ENCODE assay signal across 1 mouse cellular context in the genomic region with DNA sequence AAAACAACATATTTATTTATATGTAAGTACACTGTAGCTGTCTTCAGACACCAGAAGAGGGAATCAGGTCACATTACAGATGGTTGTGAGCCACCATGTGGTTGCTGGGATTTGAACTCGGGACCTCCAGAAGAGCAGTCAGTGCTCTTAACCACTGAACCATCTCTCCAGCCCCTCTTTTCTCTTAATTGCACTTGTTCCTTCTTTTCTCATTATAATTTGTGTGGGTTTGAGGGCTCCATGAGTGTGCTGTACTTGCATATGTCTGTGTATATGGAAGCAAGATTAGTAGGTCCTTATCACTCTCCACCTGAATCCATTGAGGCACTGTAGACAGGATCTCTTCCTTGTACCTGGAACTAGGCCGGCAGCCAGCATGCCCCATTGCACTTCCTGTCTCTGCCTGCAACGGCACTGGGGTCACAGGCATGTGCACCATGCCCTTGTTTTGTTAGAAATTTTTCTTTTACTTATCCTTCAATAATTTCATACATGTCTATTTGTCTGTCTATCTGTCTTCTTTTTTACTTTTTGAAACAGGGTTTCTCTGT.
TF ChIP-seq lines count a peak whose summit lies in the region.

No protein-coding gene starts in this region.

TF ChIP-seq in MEL, 35 proteins besides CTCF, POLR2A, EP300 and RAD21:
- TF ChIP-seq KAT2A (conservative IDR thresholded peaks at IDR 0.05; ENCODE audit: low read depth, low read length) (no peak), CHD1 (IDR thresholded peaks at IDR 0.05; ENCODE audit: low read depth, low read length) (no peak), TCF12 (IDR thresholded peaks at IDR 0.05; ENCODE audit: low read depth, low read length) (peak; percentile 39; the same call in 1 of the 2 replicates), HCFC1 (IDR thresholded peaks at IDR 0.05; ENCODE audit: low read depth, low read length) (no peak), E2F4 (IDR thresholded peaks at IDR 0.05; ENCODE audit: borderline replicate concordance, low read depth, low read length) (no peak), NRF1 (IDR thresholded peaks at IDR 0.05; ENCODE audit: insufficient read depth, low read depth, low read length, poor library complexity, severe bottlenecking) (no peak), RCOR1 (IDR thresholded peaks at IDR 0.05; ENCODE audit: low read depth, low read length) (0 out of 2 replicates have a peak, but pooled peaks have one; percentile 17), MAFK (IDR thresholded peaks at IDR 0.05; ENCODE audit: borderline replicate concordance, low read depth, low read length) (no peak), SMC3 (IDR thresholded peaks at IDR 0.05; ENCODE audit: low read depth, low read length) (no peak), ZMIZ1 (IDR thresholded peaks at IDR 0.05; ENCODE audit: low read depth, low read length) (no peak), MAZ (IDR thresholded peaks at IDR 0.05; ENCODE audit: low read depth, low read length) (no peak), GABPA (IDR thresholded peaks at IDR 0.05; ENCODE audit: low read depth, low read length) (no peak), USF1 (IDR thresholded peaks at IDR 0.05; ENCODE audit: low read depth, low read length) (no peak), BHLHE40 (IDR thresholded peaks at IDR 0.05; ENCODE audit: borderline replicate concordance, low read depth, low read length) (no peak), JUND (IDR thresholded peaks at IDR 0.05; ENCODE audit: low read depth, low read length) (no peak), USF2 (IDR thresholded peaks at IDR 0.05; ENCODE audit: borderline replicate concordance in 1 of 2, insufficient read depth in 1 of 2, low read depth in 1 of 2, low read length in 2 of 2) (no peak), GATA1 (IDR thresholded peaks at IDR 0.05; ENCODE audit: low read depth, low read length) (peak; percentile 69), POLR2AphosphoS2 (IDR thresholded peaks at IDR 0.05; ENCODE audit: low read length) (no peak), MAX (IDR thresholded peaks at IDR 0.05; ENCODE audit: low read length) (peak; percentile 31; the same call in 1 of the 2 replicates), ZNF384 (IDR thresholded peaks at IDR 0.05; ENCODE audit: low read depth, low read length) (no peak), ELF1 (IDR thresholded peaks at IDR 0.05; ENCODE audit: low read depth, low read length) (peak; percentile 75; the same call in 1 of the 2 replicates), ZKSCAN1 (IDR thresholded peaks at IDR 0.05; ENCODE audit: low read depth, low read length) (no peak), MYC (IDR thresholded peaks at IDR 0.05; ENCODE audit: low read depth, low read length) (no peak), TBP (IDR thresholded peaks at IDR 0.05; ENCODE audit: low read depth, low read length) (peak; percentile 94), MXI1 (IDR thresholded peaks at IDR 0.05; ENCODE audit: low read depth, low read length) (peak; percentile 43; the same call in 1 of the 2 replicates), UBTF (IDR thresholded peaks at IDR 0.05; ENCODE audit: borderline replicate concordance, insufficient read depth, low read depth, low read length) (no peak), NELFE (IDR thresholded peaks at IDR 0.05; ENCODE audit: low read depth, low read length) (no peak), ZC3H11A (IDR thresholded peaks at IDR 0.05; ENCODE audit: low read depth, low read length) (no peak), TAL1 (IDR thresholded peaks at IDR 0.05; ENCODE audit: low read length) (peak; percentile 49), MYB (IDR thresholded peaks at IDR 0.05; ENCODE audit: low read depth, low read length) (no peak), MEF2A (IDR thresholded peaks at IDR 0.05; ENCODE audit: extremely low read depth, insufficient replicate concordance, low read depth, low read length, poor library complexity, severe bottlenecking) (no peak), CHD2 (IDR thresholded peaks at IDR 0.05; ENCODE audit: low read length) (no peak), ETS1 (IDR thresholded peaks at IDR 0.05; ENCODE audit: low read depth, low read length) (peak; percentile 69), SIN3A (IDR thresholded peaks at IDR 0.05; ENCODE audit: low read length) (peak; percentile 24; the same call in 1 of the 2 replicates), POLR2AphosphoS5 (IDR thresholded peaks at IDR 0.05; ENCODE audit: borderline replicate concordance, low read depth, low read length) (no peak)
